Mouse (Mus musculus) brain, embryonic 18.5 days (tissue): Measurements from ENCODE around the gene Plin4.

Source experiments
- DNase-seq: peaks from one replicate; pipeline ENCODE4 v3.0.0-alpha.2; 2012; ENCODE audit warnings: low read depth, low spot score

Plin4 gene

DNA sequence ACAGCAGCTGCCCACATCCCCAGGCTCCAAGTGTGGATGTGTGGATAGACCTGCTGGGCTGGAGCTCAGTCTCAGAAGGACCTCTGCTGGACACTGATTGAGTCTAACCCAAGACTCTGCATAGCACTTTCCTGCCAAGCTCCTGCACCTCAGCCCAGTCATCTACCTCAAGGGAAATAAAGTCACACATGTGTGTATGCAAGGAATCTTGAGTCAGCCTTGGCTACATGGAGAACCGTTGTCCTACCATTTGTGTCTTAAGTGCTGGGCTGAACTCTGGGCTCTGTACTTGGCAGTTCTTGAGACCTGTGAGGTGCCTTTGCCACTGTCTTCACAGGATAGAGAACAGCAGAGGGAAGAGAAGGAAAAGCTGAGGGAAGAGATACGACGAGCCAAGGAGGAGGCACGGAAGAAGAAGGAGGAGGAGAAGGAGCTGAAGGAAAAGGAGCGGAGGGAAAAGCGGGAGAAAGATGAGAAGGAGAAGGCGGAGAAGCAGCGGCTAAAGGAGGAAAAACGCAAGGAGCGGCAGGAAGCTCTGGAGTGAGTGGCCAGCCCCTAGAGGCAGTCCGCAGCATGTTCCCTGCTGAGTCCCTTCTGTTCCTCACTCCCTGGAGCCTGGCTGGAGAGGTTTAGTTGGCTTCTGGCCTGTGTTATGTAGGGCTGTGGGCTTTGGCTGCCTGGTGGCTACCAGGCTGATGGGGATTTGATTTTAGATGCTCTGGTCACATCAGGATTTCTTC is 52.1 kb downstream of the Plin4 start:
- no peak for DNase-seq

DNA sequence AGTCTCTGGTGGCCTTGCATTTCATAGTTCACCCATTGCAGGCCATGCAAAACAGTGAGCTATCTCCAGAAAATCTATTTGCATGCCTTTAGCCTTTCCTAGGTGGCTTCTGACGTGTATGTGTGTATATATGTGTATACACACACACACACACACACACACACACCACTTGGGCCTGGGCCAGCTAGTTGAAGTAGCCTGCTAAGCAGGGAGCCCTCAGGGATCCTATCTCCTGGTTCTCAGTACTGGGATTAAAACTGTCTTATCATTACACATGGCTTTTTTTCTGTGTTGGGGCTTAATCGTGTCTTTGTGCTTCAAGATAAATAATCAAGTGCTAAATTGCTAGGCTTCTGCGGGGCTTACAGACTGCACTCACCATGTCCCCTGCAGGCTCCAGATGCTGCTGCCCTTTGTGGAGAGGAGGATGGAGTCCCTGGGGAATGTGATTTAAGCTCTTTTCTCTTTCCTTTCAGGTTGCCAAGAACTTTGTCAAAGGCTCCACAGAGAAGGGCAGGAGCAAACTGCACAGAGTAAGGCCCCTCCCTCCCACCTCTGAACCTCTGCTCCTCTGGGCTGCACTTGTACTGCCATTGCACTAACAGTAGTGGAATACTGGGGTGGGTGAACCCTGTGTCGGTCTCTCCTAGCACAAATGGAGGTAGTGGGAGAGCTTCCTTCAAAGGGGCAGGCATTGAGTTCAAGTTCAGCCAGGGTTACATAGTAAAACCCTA is 53.5 kb downstream of the Plin4 start:
- no peak for DNase-seq

DNA sequence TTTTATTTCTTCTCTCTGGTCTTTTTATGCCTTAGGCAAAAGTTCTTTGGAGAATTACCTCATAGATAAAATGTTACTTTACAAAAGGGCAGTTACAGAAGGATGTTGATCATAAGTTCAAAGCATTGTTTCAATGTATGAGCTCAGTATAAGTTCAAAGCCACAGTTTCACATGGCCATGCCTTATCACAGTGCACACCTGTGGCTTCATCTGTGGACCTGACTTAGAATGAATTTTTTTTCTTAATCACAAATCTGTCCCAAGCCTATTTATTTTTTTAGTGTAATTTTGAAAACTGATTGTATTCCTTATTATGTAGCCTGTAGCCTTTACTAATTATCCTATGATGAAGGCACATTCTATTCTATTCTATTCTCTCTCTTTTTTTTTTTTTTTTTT is 54.7 kb downstream of the Plin4 start:
- no peak for DNase-seq

DNA sequence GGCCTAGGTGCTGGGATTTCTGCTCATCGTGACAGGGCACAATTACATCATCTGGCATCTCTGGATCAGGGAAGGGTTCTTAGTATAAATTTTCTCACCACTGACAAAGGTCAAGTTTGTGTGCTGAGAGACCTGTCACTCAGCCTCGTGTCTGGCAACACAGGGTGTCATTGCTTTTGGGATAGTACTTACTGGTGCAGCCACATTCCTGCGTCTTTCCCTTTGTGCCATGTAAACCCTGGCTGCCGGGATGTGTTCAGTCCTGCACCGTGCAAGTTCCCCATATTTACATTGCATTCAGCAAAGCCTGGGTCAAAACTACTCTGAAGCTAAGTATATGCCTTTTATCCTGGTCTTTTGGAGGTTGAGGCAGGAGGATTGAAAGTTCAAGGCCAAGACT is 58.2 kb downstream of the Plin4 start:
- DNase-seq = no peak
